Mouse (Mus musculus) lung, postnatal 0 days (tissue): ENCODE results near the gene Gal3st1. TPM values are rescaled to one million over a fixed set of nuclear protein-coding genes. Genes with fewer than 3 reads are reported as not detected.

ENCODE experiments used
- ATAC-seq: fragments of 200-750 bp; cut with Nextera tagmentation; 2 replicates; pipeline ENCODE4 v1.8.0; 2017; ENCODE audit warnings: moderate library complexity
- DNase-seq: peaks from one replicate; pipeline ENCODE4 v3.0.0-alpha.2; 2016; ENCODE audit warnings: low spot score
- H3K27ac ChIP-seq: fragments of 300-500 bp; sonication (generic); 2 replicates; pipeline ENCODE4 v1.5.1; 2014; ENCODE audit warnings: antibody characterized with exemption, mild to moderate bottlenecking, low read length, mixed read lengths
- H3K27me3 ChIP-seq: fragments of 300-500 bp; sonication (generic); replicated peaks from 2 replicates; pipeline ENCODE4 v1.6.1; 2014; ENCODE audit warnings: low read length, mixed read lengths; ENCODE audit not compliant: insufficient read depth
- H3K36me3 ChIP-seq: fragments of 300-500 bp; sonication (generic); 2 replicates; pipeline ENCODE4 v1.6.1; 2014; ENCODE audit warnings: low read length, mixed read lengths; ENCODE audit not compliant: insufficient read depth
- H3K4me1 ChIP-seq: fragments of 300-500 bp; sonication (generic); 2 replicates; pipeline ENCODE4 v1.6.1; 2014; ENCODE audit warnings: antibody characterized with exemption, low read depth, low read length, mixed read lengths; ENCODE audit not compliant: insufficient read depth
- H3K4me2 ChIP-seq: fragments of 300-500 bp; sonication (generic); replicated peaks from 2 replicates; pipeline ENCODE4 v1.6.1; 2014; ENCODE audit warnings: low read depth, mild to moderate bottlenecking, low read length, moderate library complexity, mixed read lengths
- H3K4me3 ChIP-seq: fragments of 300-500 bp; sonication (generic); 2 replicates; pipeline ENCODE4 v1.5.1; 2014; ENCODE audit warnings: low read depth, low read length
- H3K9ac ChIP-seq: fragments of 300-500 bp; sonication (generic); replicated peaks from 2 replicates; pipeline ENCODE4 v1.6.1; 2014; ENCODE audit warnings: low read depth, mild to moderate bottlenecking
- H3K9me3 ChIP-seq: fragments of 300-500 bp; sonication (generic); 2 replicates; pipeline ENCODE4 v1.6.1; 2016; ENCODE audit warnings: low read length, mixed read lengths
- CTCF ChIP-seq: IDR thresholded peaks from 2 replicates; pipeline ENCODE4 v1.5.1; 2016; ENCODE audit warnings: antibody characterized with exemption, mild to moderate bottlenecking
- EP300 ChIP-seq: IDR thresholded peaks from 2 replicates; pipeline ENCODE4 v1.6.1; 2016; ENCODE audit warnings: antibody characterized with exemption, mild to moderate bottlenecking, control low read depth
- WGBS: fragments of 180-500 bp; shearing (Covaris S2); extraction: QIAGEN DNeasy Blood & Tissue Kit; methylation state at CpG from one replicate; pipeline ENCODE4 v1.1.7; 2014; 5-methylcytosine and 5-hydroxymethylcytosine counted together
- polyA plus RNA-seq: library from polyadenylated mRNA; unstranded; fragments of >200 nt; fragmentation: Nextera tagmentation; extraction: Ambion mirVana; gene quantifications from 2 replicates; pipeline ENCODE4 v1.2.1, GENCODE M21; 2015

Gal3st1 gene
- polyA plus RNA-seq, 1 experiment from 2014 or later, result 20.5 TPM

- H3K27ac ChIP-seq, result no peak overlapping the region
- no peaks in the 10 kb centered on the region for H3K4me1 ChIP-seq
- peaks cover 10% of the 10 kb centered on the region for H3K27me3 ChIP-seq
- 72% methylated on average over 6 of the region's 6 CpGs for WGBS
- no peaks in the 10 kb centered on the region for H3K9me3 ChIP-seq
- no peaks in the 10 kb centered on the region for H3K36me3 ChIP-seq
- no peak for DNase-seq
- H3K9ac ChIP-seq, result no peak overlapping the region
- TF ChIP-seq EP300, result no peak
- TF ChIP-seq CTCF, result no peak
- H3K4me3 ChIP-seq, result no peak overlapping the region
- H3K4me2 ChIP-seq, result no peak overlapping the region
- no peak for ATAC-seq
Observed at GRCm38 (mm10) chr11:3993132-3993531, 9.7 kb downstream of the Gal3st1 start.

DNA sequence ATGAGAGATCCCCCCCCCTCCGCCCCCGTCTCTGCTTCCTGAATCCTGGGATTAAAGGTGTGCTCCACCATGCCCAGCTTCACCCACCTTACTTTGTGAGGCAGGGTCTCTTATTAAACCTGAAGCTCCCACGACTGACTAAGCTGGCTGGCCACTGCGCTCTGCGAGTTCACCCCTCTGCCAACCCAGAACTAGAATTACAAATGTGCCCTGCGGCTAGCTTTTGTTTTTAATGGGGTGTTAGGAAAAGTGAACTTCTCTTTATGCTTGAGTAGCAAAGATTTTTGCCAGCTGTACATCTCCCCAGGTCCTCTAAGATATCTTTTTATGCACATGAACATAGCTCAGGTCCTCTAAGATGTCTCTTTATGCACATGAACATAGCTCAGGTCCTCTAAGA is 10.5 kb downstream of the Gal3st1 start:
- H3K27me3 ChIP-seq, result peaks cover 18% of the 10 kb centered on the region
- TF ChIP-seq EP300 (no peak), CTCF (no peak)
- ATAC-seq (no peak), DNase-seq (no peak)
- no peaks in the 10 kb centered on the region for H3K36me3 ChIP-seq
- no peak overlapping the region for H3K4me3 ChIP-seq
- no peak overlapping the region for H3K4me2 ChIP-seq
- no peaks in the 10 kb centered on the region for H3K9me3 ChIP-seq
- 77% methylated on average over 6 of the region's 6 CpGs for WGBS
- H3K4me1 ChIP-seq, result no peaks in the 10 kb centered on the region
- no peak overlapping the region for H3K9ac ChIP-seq
- H3K27ac ChIP-seq, result no peak overlapping the region

- Histone ChIP-seq H3K4me2 (no peak overlapping the region), H3K9me3 (no peaks in the 10 kb centered on the region), H3K4me1 (no peaks in the 10 kb centered on the region), H3K27ac (no peak overlapping the region), H3K9ac (no peak overlapping the region), H3K4me3 (no peak overlapping the region), H3K36me3 (no peaks in the 10 kb centered on the region), H3K27me3 (peaks cover 23% of the 10 kb centered on the region)
- ATAC-seq (no peak), DNase-seq (no peak)
- WGBS, result 68% methylated on average over 5 of the region's 5 CpGs
- TF ChIP-seq CTCF (no peak), EP300 (no peak)
Observed at GRCm38 (mm10) chr11:3995511-3995910, 12.1 kb downstream of the Gal3st1 start.

DNA sequence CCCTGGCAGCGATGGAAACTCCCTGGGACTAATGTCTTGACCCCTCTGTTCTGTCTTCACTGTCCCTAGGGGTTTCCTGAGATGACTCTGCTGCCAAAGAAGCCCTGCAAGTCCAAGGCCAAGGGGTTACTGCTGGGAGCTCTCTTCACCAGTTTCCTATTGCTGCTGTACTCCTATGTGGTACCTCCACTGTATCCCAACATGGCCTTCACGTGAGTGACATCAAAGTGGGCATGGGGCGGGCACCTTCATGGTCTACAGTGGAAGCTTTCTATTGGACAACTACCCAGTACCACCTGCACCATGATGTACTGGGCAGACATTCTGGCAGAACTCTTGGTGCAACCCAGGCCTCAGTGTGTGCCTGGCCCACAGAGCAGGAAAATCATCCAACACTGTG is 13.4 kb downstream of the Gal3st1 start:
- no peak overlapping the region for H3K4me2 ChIP-seq
- H3K4me3 ChIP-seq, result no peak overlapping the region
- TF ChIP-seq CTCF, result no peak
- no peak for TF ChIP-seq EP300
- DNase-seq, result no peak
- 89% methylated on average over 3 of the region's 3 CpGs for WGBS
- no peaks in the 10 kb centered on the region for H3K4me1 ChIP-seq
- H3K27ac ChIP-seq, result no peak overlapping the region
- H3K9me3 ChIP-seq, result no peaks in the 10 kb centered on the region
- H3K36me3 ChIP-seq, result no peaks in the 10 kb centered on the region
- ATAC-seq, result no peak
- H3K9ac ChIP-seq, result no peak overlapping the region
- peaks cover 23% of the 10 kb centered on the region for H3K27me3 ChIP-seq

GRCm38 (mm10) chr11:3997978-3998720 is 14.7 kb downstream of the Gal3st1 start:
- no peak for ATAC-seq

GRCm38 (mm10) chr11:3999547-3999946 is 16.1 kb downstream of the Gal3st1 start:
- ATAC-seq (no peak), DNase-seq (no peak)
- Histone ChIP-seq H3K4me2 (no peak overlapping the region), H3K9ac (no peak overlapping the region), H3K36me3 (no peaks in the 10 kb centered on the region), H3K4me1 (no peaks in the 10 kb centered on the region), H3K27ac (no peak overlapping the region), H3K9me3 (no peaks in the 10 kb centered on the region), H3K4me3 (no peak overlapping the region), H3K27me3 (peaks cover 23% of the 10 kb centered on the region)
- WGBS, result 68% methylated on average over 5 of the region's 5 CpGs
- TF ChIP-seq EP300, result no peak
- TF ChIP-seq CTCF, result no peak

More at GRCm38 (mm10) chr11:3997978-3998720, 14.7 kb downstream of the Gal3st1 start:
- no peak for DNase-seq
- Histone ChIP-seq H3K27me3 (peaks cover 23% of the 10 kb centered on the region), H3K9me3 (no peaks in the 10 kb centered on the region), H3K4me3 (peak overlapping the region; percentile 8; the same call in 1 of the 2 replicates), H3K9ac (no peak overlapping the region), H3K4me1 (no peaks in the 10 kb centered on the region), H3K4me2 (peak overlapping the region; percentile 32), H3K27ac (no peak overlapping the region), H3K36me3 (no peaks in the 10 kb centered on the region)
- WGBS, result 10% methylated on average over 66 of the region's 66 CpGs
- no peak for TF ChIP-seq CTCF
- TF ChIP-seq EP300, result no peak
